Mouse (Mus musculus): ENCODE data around the gene Fis1.
"Not testable (repeated sequence)": the region's sequence is repeated elsewhere in the genome, so short reads cannot be mapped to it uniquely, and the experiment has no call there.

GRCm38 (mm10) chr5:136940029-136940428 is 13.0 kb upstream of the Fis1 start:
- not testable (repeated sequence) for TF ChIP-seq EP300 (optimal IDR thresholded peaks at IDR 0.05); CTCF (IDR thresholded peaks at IDR 0.05; ENCODE audit: low read depth)

Data from stomach, postnatal 0 days (tissue).